Mouse (Mus musculus) hindbrain, embryonic 15.5 days (tissue): Measurements from ENCODE around the gene Fgf13. TPM values are rescaled to one million over a fixed set of nuclear protein-coding genes. Genes with fewer than 3 reads are reported as not detected.
A peak's percentile ranks its signal among the peaks of the same experiment; 100 is the strongest.

Source experiments
- ATAC-seq: fragments of 200-750 bp; cut with Nextera tagmentation; 2 replicates; pipeline ENCODE4 v1.8.0; 2017; ENCODE audit warnings: low read depth, moderate number of reproducible peaks, moderate TSS enrichment; ENCODE audit not compliant: low FRiP score
- H3K27ac ChIP-seq: fragments of 300-500 bp; sonication (generic); replicated peaks from 2 replicates; pipeline ENCODE4 v1.5.1; 2015; ENCODE audit warnings: mild to moderate bottlenecking, inconsistent platforms
- H3K27me3 ChIP-seq: fragments of 300-500 bp; sonication (generic); 2 replicates; pipeline ENCODE4 v1.6.1; 2015; ENCODE audit warnings: control low read depth, inconsistent platforms
- H3K36me3 ChIP-seq: fragments of 300-500 bp; sonication (generic); 2 replicates; pipeline ENCODE4 v1.6.1; 2015; ENCODE audit warnings: control low read depth, inconsistent platforms
- H3K4me1 ChIP-seq: fragments of 300-500 bp; sonication (generic); replicated peaks from 2 replicates; pipeline ENCODE4 v1.6.1; 2015; ENCODE audit warnings: control low read depth, inconsistent platforms
- H3K4me2 ChIP-seq: fragments of 300-500 bp; sonication (generic); 2 replicates; pipeline ENCODE4 v1.6.1; 2015; ENCODE audit warnings: moderate library complexity, mild to moderate bottlenecking, inconsistent platforms
- H3K4me3 ChIP-seq: fragments of 300-500 bp; sonication (generic); 2 replicates; pipeline ENCODE4 v1.5.1; 2015; ENCODE audit warnings: mild to moderate bottlenecking, inconsistent platforms
- H3K9ac ChIP-seq: fragments of 300-500 bp; sonication (generic); 2 replicates; pipeline ENCODE4 v1.6.1; 2015; ENCODE audit warnings: inconsistent platforms
- H3K9me3 ChIP-seq: fragments of 300-500 bp; sonication (generic); 2 replicates; pipeline ENCODE4 v1.6.1; 2016; ENCODE audit warnings: control low read depth, inconsistent platforms
- WGBS: fragments of 180-500 bp; shearing (Covaris S2); methylation state at CpG from one replicate; pipeline ENCODE4 v1.1.7; 2015; 5-methylcytosine and 5-hydroxymethylcytosine counted together
- microRNA counts: library from miRNA; unstranded; fragments of <30 nt; microRNA quantifications from one replicate; lab custom pipeline; 2016
- microRNA-seq: library from miRNA; unstranded; fragments of <30 nt; microRNA quantifications from one replicate; pipeline ENCODE4, GENCODE M21; 2016
- polyA plus RNA-seq: library from polyadenylated mRNA; unstranded; fragments of >200 nt; fragmentation: Nextera tagmentation; extraction: Ambion mirVana; gene quantifications from 2 replicates; pipeline ENCODE4 v1.2.1, GENCODE M21; 2015

Gene Fgf13
- polyA plus RNA-seq, 1 experiment from 2014 or later, result 210 TPM

DNA sequence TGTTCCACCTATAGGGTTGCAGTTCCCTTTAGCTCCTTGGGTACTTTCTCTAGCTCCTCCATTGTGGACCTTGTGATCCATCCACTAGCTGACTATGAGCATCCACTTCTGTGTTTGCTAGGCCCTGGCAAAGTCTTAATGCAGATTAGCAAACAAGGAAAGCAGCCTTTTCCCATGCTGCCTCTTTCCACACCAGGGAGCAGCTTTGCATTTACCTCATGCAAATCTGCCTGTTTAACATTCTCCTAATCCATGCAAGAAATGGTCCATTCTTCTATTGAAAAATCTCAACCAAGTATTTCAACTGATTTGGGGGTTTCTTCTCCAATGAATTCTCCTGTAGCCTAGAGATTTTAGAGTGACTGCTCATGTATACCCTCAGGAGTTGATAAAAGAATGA, 487.4 kb downstream of the Fgf13 start:
- H3K4me2 ChIP-seq, result no peak overlapping the region

DNA sequence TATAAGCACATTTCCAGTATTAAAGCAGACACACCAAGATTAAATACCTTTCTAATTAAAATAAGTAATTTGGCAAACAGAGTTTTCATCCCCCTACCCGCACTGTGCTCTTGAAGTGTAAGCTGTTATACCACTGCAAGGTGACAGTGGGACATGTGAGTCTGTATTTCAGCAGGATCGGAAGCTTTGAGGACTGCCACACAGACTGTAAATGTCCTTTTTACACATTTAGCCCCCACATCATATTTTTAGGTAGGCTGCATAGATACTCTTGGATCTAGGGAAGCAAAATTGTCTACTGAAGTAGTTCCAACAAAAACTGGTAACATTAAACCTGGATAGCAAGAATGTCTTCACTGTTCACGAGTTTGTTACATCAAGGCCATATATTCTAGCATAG, 495.8 kb downstream of the Fgf13 start:
- Histone ChIP-seq H3K9me3 (no peaks in the 10 kb centered on the region), H3K4me1 (no peaks in the 10 kb centered on the region), H3K4me3 (no peak overlapping the region), H3K27ac (no peak overlapping the region), H3K36me3 (no peaks in the 10 kb centered on the region), H3K4me2 (no peak overlapping the region), H3K27me3 (no peaks in the 10 kb centered on the region), H3K9ac (no peak overlapping the region)
- 87% methylated on average over 3 of the region's 3 CpGs for WGBS
- ATAC-seq, result no peak

More for the DNA sequence above, 487.4 kb downstream of the Fgf13 start:
- Histone ChIP-seq H3K27ac (no peak overlapping the region), H3K27me3 (no peaks in the 10 kb centered on the region), H3K9ac (no peak overlapping the region), H3K4me3 (no peak overlapping the region), H3K4me1 (no peaks in the 10 kb centered on the region), H3K36me3 (no peaks in the 10 kb centered on the region), H3K9me3 (no peaks in the 10 kb centered on the region)
- ATAC-seq, result no peak

DNA sequence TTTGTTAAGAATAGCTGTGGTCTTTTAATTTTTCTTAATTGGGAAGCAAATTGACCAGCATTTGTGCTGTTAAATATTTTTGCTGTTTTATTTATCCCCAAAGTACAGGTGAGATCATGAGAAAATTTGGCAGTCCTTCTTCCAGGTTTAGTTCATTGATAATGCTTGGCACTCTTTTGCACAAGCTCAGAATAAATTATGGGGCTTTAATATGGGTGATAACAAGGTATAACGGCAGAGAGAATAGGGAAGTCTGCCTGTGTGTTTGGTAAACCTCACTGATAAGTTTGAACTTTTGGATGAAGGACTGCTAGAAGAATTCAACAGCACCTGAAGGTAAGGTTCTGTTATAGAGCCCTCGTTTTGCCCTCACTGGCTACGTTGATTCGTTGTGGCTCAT, 504.7 kb downstream of the Fgf13 start:
- no peak overlapping the region for H3K4me3 ChIP-seq
- H3K27ac ChIP-seq, result no peak overlapping the region
- H3K36me3 ChIP-seq, result 0 out of 2 replicates have a peak, but pooled peaks cover 3% of the 10 kb centered on the region
- no peak for ATAC-seq
- no peaks in the 10 kb centered on the region for H3K4me1 ChIP-seq
- H3K27me3 ChIP-seq, result no peaks in the 10 kb centered on the region
- H3K4me2 ChIP-seq, result no peak overlapping the region
- H3K9me3 ChIP-seq, result no peaks in the 10 kb centered on the region
- H3K9ac ChIP-seq, result no peak overlapping the region
- WGBS, result 82% methylated on average over 4 of the region's 4 CpGs

DNA sequence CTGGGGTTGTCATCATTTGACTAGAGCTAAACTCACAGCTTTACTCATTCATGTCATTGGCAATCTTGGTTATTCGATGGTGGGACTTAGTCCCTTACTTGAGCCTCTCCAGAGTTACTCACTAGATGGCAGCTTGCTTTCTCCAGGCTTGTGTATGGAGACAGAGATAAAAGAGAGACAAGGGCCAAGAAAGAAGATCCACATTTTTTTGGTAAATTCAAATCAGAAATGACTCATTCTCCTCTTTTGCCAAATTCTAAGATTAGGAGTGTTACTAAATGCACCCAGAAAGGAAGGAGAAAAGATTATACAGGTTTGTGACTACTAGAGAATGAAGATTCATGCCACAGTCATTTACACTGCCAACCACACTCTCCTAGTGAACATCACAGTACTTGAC, 532.9 kb downstream of the Fgf13 start:
- 73% methylated on average over 1 of the region's 1 CpGs for WGBS
- H3K4me3 ChIP-seq, result no peak overlapping the region

More for the DNA sequence above, 532.9 kb downstream of the Fgf13 start:
- Histone ChIP-seq H3K36me3 (no peaks in the 10 kb centered on the region), H3K4me2 (no peak overlapping the region), H3K27ac (no peak overlapping the region), H3K4me1 (no peaks in the 10 kb centered on the region), H3K9me3 (no peaks in the 10 kb centered on the region), H3K9ac (no peak overlapping the region), H3K27me3 (no peaks in the 10 kb centered on the region)
- no peak for ATAC-seq

MicroRNAs encoded within 50 kb of the gene (microRNA counts, 519-probe panel; counts per million panel counts)
- microRNA mmu-miR-504 (lab: Ali Mortazavi, UCI), result not detected

Small RNA genes within 50 kb of the gene (microRNA-seq; reads per million reads assigned to microRNA genes)
- 6.8 reads per million, percentile 24 among the genes with 10 or more reads in this experiment for gene Mir504
